Mouse (Mus musculus) cerebellum, postnatal 4 days (tissue): ENCODE results near the gene Klra7.
"Not testable (repeated sequence)": the region's sequence is repeated elsewhere in the genome, so short reads cannot be mapped to it uniquely, and the experiment has no call there.

Source experiments
- DNase-seq, 2 experiments: peaks; one replicate each; pipeline ENCODE4 v3.0.0; 2022; ENCODE audit warnings: low spot score in 2 of 2, mixed read lengths in 1 of 2

The Klra7 gene

GRCm38 (mm10) chr6:130233222-130233621, at the start of gene Klra7:
Klra7 (minus strand) TSS chr6:130233322.
- no peak for DNase-seq

- DNase-seq: not testable (repeated sequence)
Measured at GRCm38 (mm10) chr6:130281828-130282227, 48.7 kb upstream of the Klra7 start, which contains the start of gene Klra10. Klra10 (minus strand) TSS chr6:130281928.

DNA sequence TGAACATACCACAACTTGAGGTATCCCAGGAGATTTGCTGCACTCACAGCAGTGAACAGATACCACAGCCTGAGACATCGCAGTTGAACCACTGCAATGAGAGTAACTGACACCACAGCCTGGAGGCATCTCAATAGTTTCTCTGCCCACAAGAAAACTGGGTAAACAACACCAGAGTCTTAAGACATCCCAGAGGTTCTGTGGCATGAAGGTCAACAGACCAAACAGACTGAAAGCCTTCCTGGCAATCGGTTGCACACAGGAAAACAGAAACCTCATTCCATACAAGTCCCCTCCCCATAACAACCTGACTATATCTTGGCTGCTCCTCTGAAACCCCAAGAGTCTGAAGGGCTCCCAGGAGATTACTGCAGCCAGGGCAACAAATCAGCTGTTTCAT, 22.2 kb upstream of the Klra7 start:
- no peak for DNase-seq

GRCm38 (mm10) chr6:130237536-130237935, 4.4 kb upstream of the Klra7 start:
- DNase-seq: no peak

DNA sequence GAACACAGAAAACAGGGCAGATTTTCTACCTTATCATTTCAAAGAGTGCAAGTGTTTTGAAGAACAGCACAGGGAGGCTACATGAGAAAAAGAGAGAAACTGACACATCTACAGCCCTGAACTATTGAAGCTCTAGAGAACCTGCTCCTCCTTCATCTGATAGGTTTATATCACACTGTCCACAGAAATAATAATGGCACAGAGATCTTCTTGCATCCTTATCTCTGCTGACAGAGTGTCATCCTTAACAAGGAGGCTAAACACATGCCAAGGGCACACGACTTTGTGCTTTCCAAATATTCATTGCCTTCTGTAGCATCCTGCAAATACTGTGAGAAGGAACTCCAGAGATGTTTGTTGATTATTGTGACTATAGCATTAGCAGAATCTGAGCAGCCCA, 3.5 kb upstream of the Klra7 start:
- DNase-seq: no peak

GRCm38 (mm10) chr6:130197453-130197852, 35.7 kb downstream of the Klra7 start:
- DNase-seq: not testable (repeated sequence)

- not testable (repeated sequence) for DNase-seq
Measured at GRCm38 (mm10) chr6:130193012-130193411, 40.1 kb downstream of the Klra7 start, which contains the start of gene Klra9. Klra9 (minus strand) TSS chr6:130193112.
